Mouse (Mus musculus) frontal cortex, postnatal 14 days (tissue): ENCODE data around the gene Slc26a8.

Source experiments
- DNase-seq, 2 experiments: peaks; one replicate each; pipeline ENCODE4 v3.0.0; 2022; ENCODE audit warnings: low spot score in 2 of 2

Gene Slc26a8

DNA sequence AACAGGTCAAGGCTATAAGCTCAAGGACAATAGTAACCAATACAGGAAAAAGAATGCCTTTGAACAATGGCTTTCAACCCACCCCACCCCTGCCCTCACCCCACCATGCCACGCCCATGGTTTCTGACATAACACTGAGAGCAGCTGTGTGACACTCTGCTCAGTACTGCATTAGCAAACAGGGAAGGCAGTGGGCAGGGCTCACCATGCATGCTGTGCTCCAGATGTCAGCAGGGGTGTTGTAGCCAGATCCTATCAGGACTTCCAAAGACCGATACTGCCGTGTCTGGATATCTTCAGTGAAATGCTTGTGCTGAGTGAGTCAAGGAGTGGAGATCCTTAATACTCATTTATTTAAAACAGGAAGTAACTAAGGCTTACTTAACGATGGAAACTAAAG is 96.1 kb downstream of the Slc26a8 start:
- no peak for DNase-seq

DNA sequence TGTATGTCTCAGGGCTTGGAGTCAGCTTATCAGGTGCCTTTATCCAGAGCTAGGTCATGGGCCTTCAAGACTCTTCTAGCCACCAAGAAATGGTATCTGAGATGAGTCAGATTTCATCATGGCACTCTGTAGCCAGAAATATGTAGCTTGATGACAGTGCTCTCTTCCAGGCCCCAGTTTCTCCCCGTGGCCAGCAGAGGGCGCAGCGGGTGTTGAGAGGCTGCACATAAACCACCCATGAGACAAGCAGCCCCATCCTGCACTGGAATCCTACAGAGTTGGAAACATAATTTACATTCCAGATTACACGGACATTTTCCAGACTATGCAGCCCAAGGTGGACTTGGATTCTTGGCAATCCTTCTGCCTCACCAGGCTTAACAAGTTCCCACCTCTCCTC is 97.0 kb downstream of the Slc26a8 start:
- peak; percentile 49 to 69 for DNase-seq

DNA sequence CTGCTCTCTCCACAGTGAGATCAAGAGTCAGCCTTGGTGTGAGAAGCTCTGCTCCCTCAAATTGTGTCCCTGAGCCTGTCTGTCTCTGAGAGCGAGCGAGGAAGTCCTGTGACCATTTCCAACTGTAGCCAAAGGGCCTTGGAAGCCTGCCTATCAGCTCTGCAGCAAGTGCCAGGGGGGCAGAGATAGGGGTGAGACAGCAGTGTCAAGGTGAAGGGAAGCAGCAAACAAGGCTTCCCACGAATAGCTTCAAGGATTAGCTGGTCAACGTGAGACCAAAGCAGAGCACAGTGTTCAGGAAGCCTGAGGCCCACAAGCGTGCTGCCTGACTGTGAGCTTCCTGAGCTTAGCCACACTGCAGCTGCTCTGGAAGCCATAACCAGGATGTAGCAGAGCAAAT is 98.6 kb downstream of the Slc26a8 start:
- DNase-seq = no peak

DNA sequence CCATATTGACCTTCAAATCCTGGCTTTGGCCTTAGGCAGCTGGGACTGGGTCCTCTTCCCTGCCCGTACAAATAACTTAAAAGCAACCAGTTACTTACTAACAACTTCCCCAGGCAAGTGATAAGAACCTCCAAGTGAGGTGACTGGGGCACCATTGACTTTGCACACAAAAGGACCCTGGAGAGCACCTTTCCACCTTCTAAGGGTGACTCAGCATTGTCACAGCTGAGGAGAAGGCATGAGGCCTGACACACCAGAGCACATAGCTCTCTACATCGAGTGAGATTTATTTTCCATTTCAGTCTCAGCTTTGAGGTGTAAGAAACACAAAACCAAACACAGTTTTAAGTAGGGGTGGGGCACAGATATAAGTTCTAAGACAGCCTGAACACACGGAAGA is 99.4 kb downstream of the Slc26a8 start:
- no peak for DNase-seq

DNA sequence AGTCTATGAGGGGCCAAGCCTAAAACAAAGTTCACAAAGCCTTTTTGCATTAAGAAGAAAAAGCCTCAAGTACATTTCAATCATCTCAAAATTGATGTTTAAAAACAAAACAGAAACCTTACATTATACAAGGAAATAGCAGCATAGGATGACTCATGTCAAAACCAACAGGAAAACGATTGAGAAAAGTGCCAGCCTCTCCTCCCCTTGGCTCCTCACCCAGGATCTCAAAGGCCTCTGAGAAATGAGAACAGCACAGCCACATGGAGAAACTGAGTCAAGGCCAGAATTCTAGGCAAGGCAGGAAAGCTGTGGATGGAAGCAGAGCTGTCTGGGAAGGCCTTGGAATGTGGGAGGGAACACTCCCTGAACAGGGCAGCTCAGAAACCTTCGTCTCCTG is 101.4 kb downstream of the Slc26a8 start:
- DNase-seq = no peak
